Mouse (Mus musculus): ENCODE results near the gene Ccdc130. TPM values are rescaled to one million over a fixed set of nuclear protein-coding genes. Genes with fewer than 3 reads are reported as not detected.

The Ccdc130 gene
- polyA plus RNA-seq, 1 experiment: 33.1 TPM

Other genes with a start within 250 kb of the Ccdc130 start
- gene Palm3, start 248.9 kb downstream of the Ccdc130 start, polyA plus RNA-seq (2012; rRNA removed): 0.21 and 0.24 TPM in 2 replicates
- gene Il27ra, start 227.8 kb downstream of the Ccdc130 start, polyA plus RNA-seq (2012; rRNA removed): 2.0 and 2.1 TPM in 2 replicates
- gene Rln3, start 225.4 kb downstream of the Ccdc130 start, polyA plus RNA-seq (2012; rRNA removed): 0.21 and 0.30 TPM in 2 replicates
- gene Gm10643, start 205.2 kb downstream of the Ccdc130 start, polyA plus RNA-seq (2012; rRNA removed): 2.0 and 2.3 TPM in 2 replicates
- 8.0 and 11.0 TPM in 2 replicates for gene Rfx1, start 203.5 kb downstream of the Ccdc130 start, polyA plus RNA-seq (2012; rRNA removed)
- 20.4 and 26.6 TPM in 2 replicates for gene Dcaf15, start 165.6 kb downstream of the Ccdc130 start, polyA plus RNA-seq (2012; rRNA removed)
- gene Podnl1, start 144.4 kb downstream of the Ccdc130 start, polyA plus RNA-seq (2012; rRNA removed): 0.66 and 1.1 TPM in 2 replicates
- gene Cc2d1a, start 122.4 kb downstream of the Ccdc130 start, polyA plus RNA-seq (2012; rRNA removed): 18.5 and 22.3 TPM in 2 replicates
- 0.62 and 0.74 TPM in 2 replicates for gene 4930432K21Rik, start 122.4 kb downstream of the Ccdc130 start, polyA plus RNA-seq (2012; rRNA removed)
- gene Nanos3, start 85.2 kb downstream of the Ccdc130 start, polyA plus RNA-seq (2012; rRNA removed): 0.13 TPM in 1 of 2 replicates, not detected in the other
- gene Zswim4, start 33.3 kb downstream of the Ccdc130 start, polyA plus RNA-seq (2012; rRNA removed): 8.6 and 9.2 TPM in 2 replicates
- gene D8Ertd738e, start 20.7 kb downstream of the Ccdc130 start, polyA plus RNA-seq (2012; rRNA removed): 183 and 196 TPM in 2 replicates
- gene Mri1, start 13.1 kb downstream of the Ccdc130 start, polyA plus RNA-seq (2012; rRNA removed): 41.1 and 47.3 TPM in 2 replicates
- 5.0 and 6.7 TPM in 2 replicates for gene Cacna1a, start 118.1 kb upstream of the Ccdc130 start, polyA plus RNA-seq (2012; rRNA removed)

Data from urinary bladder, adult 2 months (tissue).